Mouse (Mus musculus) forebrain, embryonic 16.5 days (tissue): Measurements from ENCODE around the gene Edc3. TPM values are rescaled to one million over a fixed set of nuclear protein-coding genes. Genes with fewer than 3 reads are reported as not detected.

Experiments
- ATAC-seq: fragments of 200-750 bp; cut with Nextera tagmentation; 2 replicates; pipeline ENCODE4 v1.8.0; 2017; ENCODE audit warnings: mild to moderate bottlenecking, moderate library complexity
- H3K27ac ChIP-seq: fragments of 300-500 bp; sonication (generic); 2 replicates; pipeline ENCODE4 v1.5.1; 2014; ENCODE audit warnings: low read length, control low read depth
- H3K27me3 ChIP-seq: fragments of 300-500 bp; sonication (generic); replicated peaks from 2 replicates; pipeline ENCODE4 v1.6.1; 2014; ENCODE audit warnings: low read length; ENCODE audit not compliant: control insufficient read depth, insufficient read depth
- H3K36me3 ChIP-seq: fragments of 300-500 bp; sonication (generic); 2 replicates; pipeline ENCODE4 v1.6.1; 2014; ENCODE audit not compliant: control insufficient read depth, insufficient read depth
- H3K4me1 ChIP-seq: fragments of 300-500 bp; sonication (generic); replicated peaks from 2 replicates; pipeline ENCODE4 v1.6.1; 2014; ENCODE audit warnings: low read length; ENCODE audit not compliant: control insufficient read depth, insufficient read depth
- H3K4me2 ChIP-seq: fragments of 300-500 bp; sonication (generic); 2 replicates; pipeline ENCODE4 v1.6.1; 2014; ENCODE audit warnings: mild to moderate bottlenecking, low read length, control low read depth
- H3K4me3 ChIP-seq: fragments of 300-500 bp; sonication (generic); replicated peaks from 2 replicates; pipeline ENCODE4 v1.5.1; 2014; ENCODE audit warnings: mild to moderate bottlenecking, low read length, control low read depth
- H3K9ac ChIP-seq: fragments of 300-500 bp; sonication (generic); replicated peaks from 2 replicates; pipeline ENCODE4 v1.6.1; 2014; ENCODE audit warnings: low read depth, low read length, control low read depth
- H3K9me3 ChIP-seq: fragments of 300-500 bp; sonication (generic); 2 replicates; pipeline ENCODE4 v1.6.1; 2016; ENCODE audit warnings: low read length; ENCODE audit not compliant: control insufficient read depth
- WGBS: fragments of 180-500 bp; shearing (Covaris S2); extraction: QIAGEN DNeasy Blood & Tissue Kit; methylation state at CpG from one replicate; pipeline ENCODE4 v1.1.7; 2014; 5-methylcytosine and 5-hydroxymethylcytosine counted together
- polyA plus RNA-seq: library from polyadenylated mRNA; unstranded; fragments of >200 nt; fragmentation: Nextera tagmentation; extraction: Ambion mirVana; gene quantifications from 2 replicates; pipeline ENCODE4 v1.2.1, GENCODE M21; 2015

The Edc3 gene
- polyA plus RNA-seq, 1 experiment from 2014 or later, result 39.2 TPM

- Histone ChIP-seq H3K9ac (no peak overlapping the region), H3K4me2 (no peak overlapping the region), H3K4me3 (no peak overlapping the region), H3K27ac (no peak overlapping the region), H3K27me3 (no peaks in the 10 kb centered on the region), H3K4me1 (no peaks in the 10 kb centered on the region), H3K9me3 (no peaks in the 10 kb centered on the region), H3K36me3 (no peaks in the 10 kb centered on the region)
- no peak for ATAC-seq
- WGBS, result 77% methylated on average over 3 of the region's 3 CpGs
Observed at GRCm38 (mm10) chr9:57669566-57669965, 38.8 kb upstream of the Edc3 start.

- Histone ChIP-seq H3K4me3 (no peak overlapping the region), H3K36me3 (no peaks in the 10 kb centered on the region), H3K9ac (no peak overlapping the region), H3K4me2 (no peak overlapping the region), H3K27me3 (no peaks in the 10 kb centered on the region), H3K27ac (no peak overlapping the region), H3K9me3 (no peaks in the 10 kb centered on the region), H3K4me1 (no peaks in the 10 kb centered on the region)
- no peak for ATAC-seq
- 88% methylated on average over 4 of the region's 4 CpGs for WGBS
Observed at GRCm38 (mm10) chr9:57671037-57671436, 37.3 kb upstream of the Edc3 start.

- no peak for ATAC-seq
Observed at GRCm38 (mm10) chr9:57671500-57671899, 36.8 kb upstream of the Edc3 start.

GRCm38 (mm10) chr9:57681411-57681810, 26.9 kb upstream of the Edc3 start:
- Histone ChIP-seq H3K9ac (no peak overlapping the region), H3K4me1 (no peaks in the 10 kb centered on the region), H3K27ac (no peak overlapping the region), H3K36me3 (no peaks in the 10 kb centered on the region), H3K4me2 (no peak overlapping the region), H3K9me3 (no peaks in the 10 kb centered on the region), H3K4me3 (no peak overlapping the region), H3K27me3 (no peaks in the 10 kb centered on the region; the same call in 1 of the 2 replicates)
- 85% methylated on average over 10 of the region's 10 CpGs for WGBS
- no peak for ATAC-seq

More at GRCm38 (mm10) chr9:57671500-57671899, 36.8 kb upstream of the Edc3 start:
- Histone ChIP-seq H3K27me3 (no peaks in the 10 kb centered on the region; the same call in 1 of the 2 replicates), H3K4me3 (no peak overlapping the region), H3K4me2 (no peak overlapping the region), H3K9me3 (no peaks in the 10 kb centered on the region), H3K27ac (no peak overlapping the region), H3K36me3 (no peaks in the 10 kb centered on the region), H3K4me1 (no peaks in the 10 kb centered on the region), H3K9ac (no peak overlapping the region)
- 84% methylated on average over 5 of the region's 5 CpGs for WGBS

- ATAC-seq, result no peak
- no peaks in the 10 kb centered on the region for H3K4me1 ChIP-seq
- H3K36me3 ChIP-seq, result no peaks in the 10 kb centered on the region
- H3K4me3 ChIP-seq, result no peak within 1 kb of the TSS
- H3K9me3 ChIP-seq, result no peaks in the 10 kb centered on the region
- no peaks in the 10 kb centered on the region for H3K27me3 ChIP-seq
- H3K27ac ChIP-seq, result no peak within 1 kb of the TSS
- no peak within 1 kb of the TSS for H3K9ac ChIP-seq
- WGBS, result 72% methylated on average over 5 of the region's 5 CpGs
- H3K4me2 ChIP-seq, result no peak within 1 kb of the TSS
Observed at GRCm38 (mm10) chr9:57683520-57683919, 24.8 kb upstream of the Edc3 start, which contains the start of gene Cyp1a2. Gene Cyp1a2 (minus strand): TSS chr9:57683703.

GRCm38 (mm10) chr9:57686011-57686410, 22.3 kb upstream of the Edc3 start:
- Histone ChIP-seq H3K4me3 (no peak overlapping the region), H3K27me3 (no peaks in the 10 kb centered on the region), H3K36me3 (no peaks in the 10 kb centered on the region), H3K9ac (no peak overlapping the region), H3K4me2 (no peak overlapping the region), H3K4me1 (no peaks in the 10 kb centered on the region), H3K27ac (no peak overlapping the region), H3K9me3 (no peaks in the 10 kb centered on the region)
- WGBS, result 89% methylated on average over 5 of the region's 5 CpGs
- ATAC-seq, result no peak

GRCm38 (mm10) chr9:57687751-57688150, 20.6 kb upstream of the Edc3 start, which contains the start of gene Cyp1a1:
Gene Cyp1a1 (plus strand): TSS chr9:57687928.
- no peak within 1 kb of the TSS for H3K27ac ChIP-seq
- no peaks in the 10 kb centered on the region for H3K9me3 ChIP-seq
- WGBS, result 96% methylated on average over 2 of the region's 2 CpGs
- H3K9ac ChIP-seq, result no peak within 1 kb of the TSS
- H3K27me3 ChIP-seq, result no peaks in the 10 kb centered on the region
- H3K4me1 ChIP-seq, result no peaks in the 10 kb centered on the region
- no peak within 1 kb of the TSS for H3K4me2 ChIP-seq
- ATAC-seq, result no peak
- no peaks in the 10 kb centered on the region for H3K36me3 ChIP-seq
- H3K4me3 ChIP-seq, result no peak within 1 kb of the TSS

GRCm38 (mm10) chr9:57688158-57688557, 20.2 kb upstream of the Edc3 start:
- 56% methylated on average over 2 of the region's 2 CpGs for WGBS
- ATAC-seq, result no peak
- H3K4me1 ChIP-seq, result no peaks in the 10 kb centered on the region

GRCm38 (mm10) chr9:57688606-57689005, 19.7 kb upstream of the Edc3 start:
- WGBS, result 83% methylated on average over 2 of the region's 2 CpGs
- ATAC-seq, result no peak
- Histone ChIP-seq H3K36me3 (no peaks in the 10 kb centered on the region), H3K27ac (no peak overlapping the region), H3K27me3 (no peaks in the 10 kb centered on the region), H3K9ac (no peak overlapping the region), H3K4me1 (no peaks in the 10 kb centered on the region), H3K4me2 (no peak overlapping the region), H3K4me3 (no peak overlapping the region), H3K9me3 (no peaks in the 10 kb centered on the region)

More at GRCm38 (mm10) chr9:57688158-57688557, 20.2 kb upstream of the Edc3 start:
- Histone ChIP-seq H3K27me3 (no peaks in the 10 kb centered on the region), H3K27ac (no peak overlapping the region), H3K9me3 (no peaks in the 10 kb centered on the region), H3K4me2 (no peak overlapping the region), H3K36me3 (no peaks in the 10 kb centered on the region), H3K9ac (no peak overlapping the region), H3K4me3 (no peak overlapping the region)

GRCm38 (mm10) chr9:57694108-57694507, 14.2 kb upstream of the Edc3 start:
- ATAC-seq, result no peak
- 81% methylated on average over 2 of the region's 2 CpGs for WGBS
- peaks cover 9% of the 10 kb centered on the region; the same call in 1 of the 2 replicates for H3K27me3 ChIP-seq

More at GRCm38 (mm10) chr9:57694108-57694507, 14.2 kb upstream of the Edc3 start:
- Histone ChIP-seq H3K27ac (no peak overlapping the region), H3K4me3 (no peak overlapping the region), H3K36me3 (no peaks in the 10 kb centered on the region), H3K4me1 (peaks cover 13% of the 10 kb centered on the region), H3K9me3 (no peaks in the 10 kb centered on the region), H3K9ac (no peak overlapping the region), H3K4me2 (no peak overlapping the region)
